ENCODE assay signal across 20 mouse cellular contexts in genomic region chr7:97309461-97310340, GRCm38 (mm10). TPM values are rescaled to one million over a fixed set of nuclear protein-coding genes. Genes with fewer than 3 reads are reported as not detected.
DNase-seq lines count a peak whose midpoint lies in the region; ATAC-seq lines count a peak whose summit lies in the region.
"Had no signal": no experiment of that assay in that cellular context is flagged by ENCODE, and none has a peak within 500 bp of the region (broad histone marks: within the 10 kb centered on the region; RNA-seq: fewer than 3 reads in every experiment).

No protein-coding gene starts in this region.

- no peaks in the 10 kb centered on the region for H3K4me1 ChIP-seq in kidney, embryonic 14.5 days (ENCODE audit: control insufficient read depth, insufficient read depth, low read length)
- H3K4me1 ChIP-seq: forebrain, embryonic 12.5 days; hindbrain, embryonic 15.5 days; limb, embryonic 15.5 days; midbrain, embryonic 15.5 days had no signal

- H3K9me3 ChIP-seq in kidney, embryonic 14.5 days (ENCODE audit: control insufficient read depth, low read length) = 0 out of 2 replicates have a peak, but pooled peaks cover 4% of the 10 kb centered on the region
- H3K9me3 ChIP-seq: forebrain, embryonic 12.5 days; hindbrain, embryonic 15.5 days; limb, embryonic 15.5 days; midbrain, embryonic 15.5 days had no signal

- whole genome bisulfite sequencing in kidney, embryonic 14.5 days = 82% methylated on average over 4 of the region's 4 CpGs

- no peak overlapping the region for H3K4me2 ChIP-seq in kidney, embryonic 14.5 days (replicated peaks; ENCODE audit: low read depth, low read length)
- H3K4me2 ChIP-seq: forebrain, embryonic 12.5 days; hindbrain, embryonic 15.5 days; limb, embryonic 15.5 days; lung, embryonic 14.5 days; midbrain, embryonic 15.5 days had no signal

- DNase-seq in frontal cortex, postnatal 10 days (ENCODE audit: low spot score in 2 of 2) = peak; percentile 2 to 3
- DNase-seq in frontal cortex, postnatal 36 days (ENCODE audit: low spot score in 2 of 2) = no peak
- peak; percentile 3 for DNase-seq in kidney, postnatal 10 days
- DNase-seq in ovary, adult 18-20 months (ENCODE audit: low spot score) = peak; percentile 1
- DNase-seq in ovary, postnatal 10 days (ENCODE audit: low spot score) = no peak
- DNase-seq in urinary bladder, adult 2 months (ENCODE audit: low spot score) = peak; percentile 15
- no peak for DNase-seq in urinary bladder, adult 18-20 months (ENCODE audit: low spot score in 2 of 2)
- DNase-seq: cerebellum, adult 11 months; cerebellum, postnatal 14 days; embryo, embryonic 11 days; kidney, adult 11 months; kidney, postnatal 14 days; lung, embryonic 14.5 days; thymus, postnatal 25 days had no signal

- no peak overlapping the region for H3K27ac ChIP-seq in kidney, embryonic 14.5 days (ENCODE audit: low read depth, low read length)
- H3K27ac ChIP-seq: forebrain, embryonic 12.5 days; hindbrain, embryonic 15.5 days; limb, embryonic 15.5 days; midbrain, embryonic 15.5 days had no signal

- ATAC-seq in kidney, embryonic 14.5 days (ENCODE audit: low FRiP score, low TSS enrichment) = no peak
- ATAC-seq: midbrain, embryonic 15.5 days had no signal

- no peak overlapping the region for H3K9ac ChIP-seq in kidney, embryonic 14.5 days (ENCODE audit: low read depth, low read length)
- H3K9ac ChIP-seq: forebrain, embryonic 12.5 days; hindbrain, embryonic 15.5 days; limb, embryonic 15.5 days; lung, embryonic 14.5 days; midbrain, embryonic 15.5 days had no signal

- H3K36me3 ChIP-seq in kidney, embryonic 14.5 days (ENCODE audit: control insufficient read depth, insufficient read depth, low read length) = peaks cover 53% of the 10 kb centered on the region

- no peaks in the 10 kb centered on the region for H3K27me3 ChIP-seq in kidney, embryonic 14.5 days (ENCODE audit: control insufficient read depth, insufficient read depth, low read length)
- H3K27me3 ChIP-seq: CH12.LX; forebrain, embryonic 12.5 days; hindbrain, embryonic 15.5 days; limb, embryonic 15.5 days; midbrain, embryonic 15.5 days had no signal

- H3K4me3 ChIP-seq in kidney, embryonic 14.5 days (ENCODE audit: low read length) = no peak overlapping the region
- H3K4me3 ChIP-seq: forebrain, embryonic 12.5 days; hindbrain, embryonic 15.5 days; limb, embryonic 15.5 days; midbrain, embryonic 15.5 days had no signal

RNA-seq across cellular contexts. Expression of gene Usp35, which starts 22.1 kb away (rescaled TPM):
- 1.8 and 2.4 TPM in 2 replicates for polyA plus RNA-seq in kidney, embryonic 14.5 days (2014; fragmentation: Nextera tagmentation; extraction: Ambion mirVana)
- polyA plus RNA-seq in urinary bladder, adult 2 months (2012; rRNA removed) = 7.5 and 9.3 TPM in 2 replicates

RNA-seq across cellular contexts. Expression of gene Kctd21, which starts 22.4 kb away (rescaled TPM):
- polyA plus RNA-seq in kidney, embryonic 14.5 days (2014; fragmentation: Nextera tagmentation; extraction: Ambion mirVana) = 2.2 and 4.6 TPM in 2 replicates
- polyA plus RNA-seq in urinary bladder, adult 2 months (2012; rRNA removed) = 9.2 TPM in 2 replicates

Comparison
In these comparisons a context has a peak if more than half of its experiments do, and no peak if none do; other contexts are left out.
1. DNase-seq: peak in frontal cortex, postnatal 10 days (2 of 2), kidney, postnatal 10 days (single experiment), ovary, adult 18-20 months (single experiment) and urinary bladder, adult 2 months (single experiment); none in frontal cortex, postnatal 36 days (0 of 2), ovary, postnatal 10 days (single experiment) and urinary bladder, adult 18-20 months (0 of 2).